Mouse (Mus musculus) MEL (cell line): ENCODE measurements around the gene Oasl2. TPM values are rescaled to one million over a fixed set of nuclear protein-coding genes. Genes with fewer than 3 reads are reported as not detected.

ENCODE experiments used
- DNase-seq: peaks from one replicate; pipeline ENCODE4 v3.0.0; 2011; ENCODE audit warnings: low read depth, low spot score
- H3K27ac ChIP-seq: 2 replicates; pipeline ENCODE4 v1.5.1; 2012; ENCODE audit warnings: low read depth, mild to moderate bottlenecking, control low read depth, low read length, moderate library complexity; ENCODE audit not compliant: control insufficient read depth
- H3K27me3 ChIP-seq, 2 experiments: fragments of 150-350 bp in 1 of 2; sonication (generic) in 1 of 2; 2 replicates each; pipeline ENCODE4 v1.6.1; 2012; ENCODE audit warnings: low read length in 2 of 2, mild to moderate bottlenecking in 2 of 2, improper control_type of control experiment in 1 of 2, moderate library complexity in 1 of 2; ENCODE audit not compliant: insufficient read depth in 2 of 2, control insufficient read depth in 1 of 2
- H3K36me3 ChIP-seq, 2 experiments: 2 replicates each; pipeline ENCODE4 v1.6.1; 2012 to 2014; ENCODE audit warnings: low read length in 2 of 2, improper control_type of control experiment in 1 of 2, inconsistent platforms in 1 of 2, mild to moderate bottlenecking in 1 of 2; ENCODE audit not compliant: insufficient read depth in 2 of 2, control insufficient read depth in 1 of 2
- H3K4me1 ChIP-seq, 2 experiments: fragments of 150-350 bp in 1 of 2; sonication (generic) in 1 of 2; 2 replicates each; pipeline ENCODE4 v1.6.1; 2012; ENCODE audit warnings: low read length in 2 of 2, improper control_type of control experiment in 1 of 2, mild to moderate bottlenecking in 1 of 2; ENCODE audit not compliant: insufficient read depth in 2 of 2, control insufficient read depth in 1 of 2
- H3K4me3 ChIP-seq, 2 experiments: fragments of 150-350 bp in 1 of 2; sonication (generic) in 1 of 2; 2 replicates each; pipeline ENCODE4 v1.5.1; 2012; ENCODE audit warnings: low read depth in 2 of 2, low read length in 2 of 2, mild to moderate bottlenecking in 2 of 2, moderate library complexity in 2 of 2, control low read depth in 1 of 2, improper control_type of control experiment in 1 of 2; ENCODE audit not compliant: control insufficient read depth in 1 of 2, insufficient read depth in 1 of 2
- H3K79me2 ChIP-seq: 2 replicates; pipeline ENCODE4 v1.6.1; 2012; ENCODE audit warnings: mild to moderate bottlenecking, low read length, moderate library complexity; ENCODE audit not compliant: control insufficient read depth, poor library complexity, insufficient read depth
- H3K9ac ChIP-seq: 2 replicates; pipeline ENCODE4 v1.6.1; 2012; ENCODE audit warnings: low read depth, mild to moderate bottlenecking, control low read depth, low read length, moderate library complexity; ENCODE audit not compliant: control insufficient read depth, poor library complexity, severe bottlenecking
- H3K9me3 ChIP-seq: fragments of 150-350 bp; sonication (generic); replicated peaks from 2 replicates; pipeline ENCODE4 v1.6.1; 2012; ENCODE audit warnings: mild to moderate bottlenecking, low read length, improper control_type of control experiment, moderate library complexity; ENCODE audit not compliant: insufficient read depth
- BHLHE40 ChIP-seq: IDR thresholded peaks from 2 replicates; pipeline ENCODE4 v1.6.1; 2012; ENCODE audit warnings: low read depth, mild to moderate bottlenecking, inconsistent platforms, low read length, improper control_type of control experiment, borderline replicate concordance
- CTCF ChIP-seq, 3 experiments: IDR thresholded peaks in 2 of 3; conservative IDR thresholded peaks in 1 of 3; 2 replicates each; pipeline ENCODE4 v1.5.1; 2011 to 2012; ENCODE audit warnings: low read length in 3 of 3, low read depth in 2 of 3, mild to moderate bottlenecking in 2 of 3, improper control_type of control experiment in 1 of 3, inconsistent platforms in 1 of 3, mixed read lengths in 1 of 3, moderate library complexity in 1 of 3; ENCODE audit not compliant: control insufficient read depth in 1 of 3, insufficient read depth in 1 of 3, poor library complexity in 1 of 3, severe bottlenecking in 1 of 3
- MAX ChIP-seq: IDR thresholded peaks from 2 replicates; pipeline ENCODE4 v1.6.1; 2011; ENCODE audit warnings: low read length, improper control_type of control experiment
- MEF2A ChIP-seq: IDR thresholded peaks from 2 replicates; pipeline ENCODE4 v1.6.1; 2014; ENCODE audit warnings: low read depth, mild to moderate bottlenecking, inconsistent platforms, low read length, improper control_type of control experiment; ENCODE audit not compliant: poor library complexity, insufficient replicate concordance, severe bottlenecking; ENCODE audit errors: extremely low read depth
- MYB ChIP-seq: IDR thresholded peaks from 2 replicates; pipeline ENCODE4 v1.6.1; 2011; ENCODE audit warnings: mild to moderate bottlenecking, low read depth, low read length, improper control_type of control experiment
- NELFE ChIP-seq: IDR thresholded peaks from 2 replicates; pipeline ENCODE4 v1.6.1; 2011; ENCODE audit warnings: low read depth, low read length, improper control_type of control experiment
- POLR2A ChIP-seq, 2 experiments: IDR thresholded peaks; 2 replicates each; pipeline ENCODE4 v1.6.1; 2011 to 2012; ENCODE audit warnings: low read length in 2 of 2, mild to moderate bottlenecking in 2 of 2, control low read depth in 1 of 2, improper control_type of control experiment in 1 of 2, low read depth in 1 of 2, moderate library complexity in 1 of 2; ENCODE audit not compliant: control insufficient read depth in 1 of 2, insufficient read depth in 1 of 2, poor library complexity in 1 of 2
- SMC3 ChIP-seq: IDR thresholded peaks from 2 replicates; pipeline ENCODE4 v1.6.1; 2011; ENCODE audit warnings: low read depth, low read length, improper control_type of control experiment
- TAL1 ChIP-seq: IDR thresholded peaks from 2 replicates; pipeline ENCODE4 v1.6.1; 2012; ENCODE audit warnings: mild to moderate bottlenecking, inconsistent platforms, low read length, moderate library complexity, mixed read lengths
- TCF12 ChIP-seq: IDR thresholded peaks from 2 replicates; pipeline ENCODE4 v1.6.1; 2014; ENCODE audit warnings: low read depth, mild to moderate bottlenecking, inconsistent platforms, low read length, improper control_type of control experiment, moderate library complexity
- USF1 ChIP-seq: IDR thresholded peaks from 2 replicates; pipeline ENCODE4 v1.6.1; 2014; ENCODE audit warnings: low read depth, mild to moderate bottlenecking, inconsistent platforms, low read length, improper control_type of control experiment, moderate library complexity
- USF2 ChIP-seq, 2 experiments: IDR thresholded peaks; 2 replicates each; pipeline ENCODE4 v1.6.1; 2011 to 2012; ENCODE audit warnings: improper control_type of control experiment in 2 of 2, low read length in 2 of 2, borderline replicate concordance in 1 of 2, inconsistent platforms in 1 of 2, low read depth in 1 of 2, mild to moderate bottlenecking in 1 of 2; ENCODE audit not compliant: insufficient read depth in 1 of 2
- ZC3H11A ChIP-seq: IDR thresholded peaks from 2 replicates; pipeline ENCODE4 v1.6.1; 2012; ENCODE audit warnings: low read depth, mild to moderate bottlenecking, inconsistent platforms, low read length, improper control_type of control experiment
- ZKSCAN1 ChIP-seq: IDR thresholded peaks from 2 replicates; pipeline ENCODE4 v1.6.1; 2012; ENCODE audit warnings: low read depth, mild to moderate bottlenecking, inconsistent platforms, low read length, improper control_type of control experiment, moderate library complexity
- polyA plus RNA-seq, 2 experiments: library from polyadenylated mRNA; stranded (reverse) in 1 of 2; unstranded in 1 of 2; fragments of >175 nt in 1 of 2; fragments of >200 nt in 1 of 2; gene quantifications; 2 replicates each; pipeline versions ENCODE4 v1.2.1 to v1.2.4; 2012; ENCODE audit warnings: low replicate concordance in 2 of 2, low read depth in 1 of 2; ENCODE audit not compliant: insufficient read length in 2 of 2, insufficient read depth in 1 of 2, missing spikeins in 1 of 2
- total RNA-seq: library from RNA; depleted of rRNA; stranded (reverse); fragments of 300-350 nt; gene quantifications from 2 replicates; pipeline ENCODE4 v1.2.3, GENCODE M21; 2012

Gene Oasl2
- total and polyA plus RNA-seq, 3 experiments, result 0.27 to 0.63 TPM; not detected in 1

DNA sequence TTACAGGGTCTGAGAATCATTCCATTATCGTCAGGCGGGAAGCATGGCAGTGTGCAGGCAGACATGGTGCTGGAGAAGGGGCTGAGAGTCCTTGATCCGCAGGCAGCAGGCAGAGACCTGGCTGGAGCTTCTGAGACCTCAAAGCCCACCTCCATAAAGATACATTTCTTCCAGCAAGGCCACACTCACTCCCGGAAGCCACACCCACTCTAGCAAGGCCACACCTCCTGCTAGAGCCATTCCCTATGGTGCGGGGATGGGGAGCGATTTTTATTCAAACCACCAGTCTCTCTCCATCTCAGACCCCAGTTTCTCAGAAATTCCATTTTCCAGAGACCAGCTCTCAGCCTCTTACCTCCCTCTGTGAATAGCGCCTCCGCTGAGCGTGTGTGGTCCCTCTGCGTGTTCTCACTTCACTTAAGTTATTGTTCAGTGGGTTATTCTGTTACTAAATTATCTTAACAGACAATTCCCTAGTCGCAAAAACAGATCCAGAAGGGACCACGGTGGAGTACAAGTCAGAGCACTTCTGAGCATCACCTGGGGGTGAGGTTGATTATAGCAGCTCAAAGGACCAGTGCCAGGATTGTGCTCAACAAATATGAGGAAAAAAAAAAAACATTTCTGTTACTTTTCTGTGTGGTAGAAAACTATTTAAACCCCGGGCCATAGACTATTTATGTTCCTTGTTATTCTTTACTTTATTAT is 12.0 kb downstream of the Oasl2 start:
- peak overlapping the region in 1 of 2 experiments; percentile 8; a peak in 2 of 4 replicates for H3K4me3 ChIP-seq
- no peak overlapping the region for H3K27ac ChIP-seq
- H3K79me2 ChIP-seq, result no peaks in the 10 kb centered on the region
- H3K9me3 ChIP-seq, result no peaks in the 10 kb centered on the region
- no peak overlapping the region for H3K9ac ChIP-seq
- H3K27me3 ChIP-seq, result peaks cover 0 to 4% of the 10 kb centered on the region in 2 experiments; a peak in 2 of 4 replicates
- no peaks in the 10 kb centered on the region for H3K4me1 ChIP-seq
- H3K36me3 ChIP-seq, result no peaks in the 10 kb centered on the region
- DNase-seq, result peak; percentile 39
- TF ChIP-seq USF1 (no peak), ZKSCAN1 (no peak), POLR2A (IDR thresholded peaks at IDR 0.05; ENCODE audit: control insufficient read depth in 1 of 2, insufficient read depth in 1 of 2, low read depth in 1 of 2, low read length in 2 of 2, poor library complexity in 1 of 2) (no peak), SMC3 (no peak), BHLHE40 (no peak), USF2 (IDR thresholded peaks at IDR 0.05; ENCODE audit: borderline replicate concordance in 1 of 2, insufficient read depth in 1 of 2, low read depth in 1 of 2, low read length in 2 of 2) (no peak), TCF12 (no peak), ZC3H11A (no peak), CTCF (IDR thresholded peaks at IDR 0.05 in 2 of 3, conservative IDR thresholded peaks at IDR 0.05 in 1 of 3; ENCODE audit: control insufficient read depth in 1 of 3, insufficient read depth in 1 of 3, low read depth in 2 of 3, low read length in 3 of 3, poor library complexity in 1 of 3, severe bottlenecking in 1 of 3) (no peak), MEF2A (no peak), NELFE (no peak), TAL1 (no peak)

DNA sequence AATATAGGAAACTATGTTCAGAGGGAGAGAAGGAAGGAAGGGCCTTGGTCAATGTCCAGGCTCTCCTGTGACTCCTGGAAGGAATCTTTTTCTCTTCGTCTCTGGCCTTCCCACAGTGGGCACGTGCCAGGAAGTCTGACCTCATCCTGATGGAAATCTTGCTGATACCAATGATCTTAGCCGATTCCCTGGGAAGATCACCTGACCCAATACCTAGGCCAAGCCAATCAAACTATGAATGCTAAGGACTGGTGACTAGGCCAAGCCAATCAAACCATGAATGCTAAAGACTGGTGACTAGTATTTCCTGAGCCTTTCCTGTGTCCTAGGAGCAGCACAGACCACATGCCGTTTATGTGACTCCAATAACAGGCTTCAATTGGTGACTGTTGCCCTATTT is 16.9 kb downstream of the Oasl2 start:
- DNase-seq, result no peak
- Histone ChIP-seq H3K36me3 (no peaks in the 10 kb centered on the region), H3K27ac (no peak overlapping the region), H3K79me2 (no peaks in the 10 kb centered on the region), H3K4me3 (no peak overlapping the region), H3K9ac (no peak overlapping the region), H3K9me3 (no peaks in the 10 kb centered on the region), H3K27me3 (no peaks in the 10 kb centered on the region; a peak in 1 of 4 replicates), H3K4me1 (0 out of 4 replicates have a peak, but pooled peaks cover 0 to 6% of the 10 kb centered on the region in 2 experiments)
- TF ChIP-seq MAX, result no peak
- no peak for TF ChIP-seq TAL1
- TF ChIP-seq MYB, result no peak
